In the genomic region with DNA sequence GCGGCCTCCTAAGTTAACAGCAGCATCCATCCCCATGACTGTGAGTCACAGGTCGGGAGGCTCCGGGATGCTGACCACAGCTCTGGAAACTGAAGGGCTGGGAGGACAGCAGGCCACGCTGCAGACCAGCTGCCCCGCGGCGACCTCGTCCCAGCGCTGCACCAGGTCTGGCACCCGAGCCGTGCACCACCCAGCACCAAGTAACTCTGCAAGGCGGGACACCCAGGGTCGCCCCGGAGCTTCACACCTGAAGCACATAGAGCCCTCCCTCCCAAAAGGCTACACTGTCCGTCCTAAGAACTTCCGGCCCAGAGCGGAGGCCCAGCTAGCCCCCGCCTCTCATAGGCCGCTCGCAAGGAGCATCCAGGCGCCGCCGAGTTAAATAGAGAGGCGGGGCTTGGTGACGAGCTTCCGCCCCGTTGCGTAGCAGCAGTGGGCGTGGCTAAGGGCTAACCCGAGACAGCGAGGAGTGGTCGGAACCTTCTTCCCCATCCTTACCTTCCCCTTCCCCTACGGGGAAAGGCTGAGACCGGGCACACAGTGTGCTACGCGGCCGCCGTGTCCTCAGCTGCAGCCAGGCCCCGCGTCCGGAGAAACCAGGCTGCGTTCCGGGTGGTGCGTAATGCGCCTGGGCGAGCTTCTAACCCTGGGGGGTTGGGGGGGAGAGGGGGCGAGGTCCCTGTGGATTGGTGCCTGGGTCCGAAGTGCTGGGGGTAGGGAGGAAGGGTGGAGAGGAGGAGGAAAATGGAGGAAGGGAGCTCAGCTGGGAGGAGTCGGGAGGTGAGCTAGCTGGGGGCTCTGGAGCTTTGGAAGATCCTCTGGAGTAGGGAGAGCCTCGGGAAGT, we compare ENCODE assay signal across 8 mouse cellular contexts. TPM values are rescaled to one million over a fixed set of nuclear protein-coding genes. Genes with fewer than 3 reads are reported as not detected.
DNase-seq lines count a peak whose midpoint lies in the region; ATAC-seq and TF ChIP-seq lines count a peak whose summit lies in the region.

A gene (minus strand): TSS at position 282 of the 844 bp plus-strand sequence.
A gene (plus strand): TSS at position 447 of the 844 bp plus-strand sequence.

- H3K4me2 ChIP-seq in heart, embryonic 11.5 days = peak within 1 kb of the TSS; percentile 98
- H3K4me2 ChIP-seq in kidney, embryonic 16.5 days (replicated peaks; ENCODE audit: low read depth, low read length) = peak within 1 kb of the TSS; percentile 94
- peak within 1 kb of the TSS; percentile 99 for H3K4me2 ChIP-seq in myocyte (ENCODE audit: low read depth)

- H3K9me3 ChIP-seq in erythroblast, embryonic 14.5 days (ENCODE audit: control insufficient read depth, low read length) = no peaks in the 10 kb centered on the region
- H3K9me3 ChIP-seq in heart, embryonic 11.5 days (replicated peaks; ENCODE audit: control insufficient read depth, low read length) = no peaks in the 10 kb centered on the region
- no peaks in the 10 kb centered on the region for H3K9me3 ChIP-seq in kidney, embryonic 16.5 days (ENCODE audit: low read length)

- no peak for TF ChIP-seq CTCF in C2C12 (IDR thresholded peaks at IDR 0.05; ENCODE audit: control insufficient read depth, insufficient read depth, insufficient read length)
- no peak for TF ChIP-seq CTCF in brain, embryonic 14.5 days (IDR thresholded peaks at IDR 0.05; ENCODE audit: borderline replicate concordance, extremely low read depth, insufficient read depth, insufficient read length)
- no peak for TF ChIP-seq CTCF in liver, adult 2 months (IDR thresholded peaks at IDR 0.05; ENCODE audit: low read depth, low read length)

- H3K27ac ChIP-seq in heart, embryonic 11.5 days (ENCODE audit: low read depth, low read length) = peak within 1 kb of the TSS; percentile 86
- peak within 1 kb of the TSS; percentile 98 for H3K27ac ChIP-seq in kidney, embryonic 16.5 days (ENCODE audit: low read length)
- peak within 1 kb of the TSS; percentile 78 for H3K27ac ChIP-seq in liver, adult 2 months (replicated peaks; ENCODE audit: insufficient read depth, low read depth, low read length)

- H3K4me3 ChIP-seq in C2C12 (ENCODE audit: insufficient read depth, poor library complexity, severe bottlenecking) (peak within 1 kb of the TSS; percentile 98), myocyte (peak within 1 kb of the TSS; percentile 96)
- peak within 1 kb of the TSS; percentile 91 for H3K4me3 ChIP-seq in erythroblast, embryonic 14.5 days (replicated peaks)
- H3K4me3 ChIP-seq in heart, embryonic 11.5 days (ENCODE audit: low read depth, low read length) = peak within 1 kb of the TSS; percentile 93
- peak within 1 kb of the TSS; percentile 99 for H3K4me3 ChIP-seq in kidney, embryonic 16.5 days (ENCODE audit: low read length)
- H3K4me3 ChIP-seq in liver, adult 2 months (ENCODE audit: insufficient read depth, low read depth, low read length) = peak within 1 kb of the TSS; percentile 87

- peak; percentile 90 for ATAC-seq in heart, embryonic 11.5 days (replicated peaks; ENCODE audit: insufficient number of reproducible peaks, low FRiP score, low TSS enrichment)
- peak; percentile 94 for ATAC-seq in kidney, embryonic 16.5 days (ENCODE audit: low FRiP score, low TSS enrichment)

- peak; percentile 48; the same call in 1 of the 2 replicates for TF ChIP-seq POLR2A in brain, embryonic 14.5 days (IDR thresholded peaks at IDR 0.05; ENCODE audit: borderline replicate concordance, extremely low read depth, insufficient read depth, insufficient read length, poor library complexity, severe bottlenecking)
- TF ChIP-seq POLR2A in liver, adult 2 months (IDR thresholded peaks at IDR 0.05; ENCODE audit: extremely low read depth, insufficient read depth, low read length) = peak; percentile 41
- TF ChIP-seq POLR2A in myocyte (IDR thresholded peaks at IDR 0.05; ENCODE audit: insufficient read length, low read depth) = peak; percentile 56

- H3K4me1 ChIP-seq in erythroblast, embryonic 14.5 days (ENCODE audit: control insufficient read depth) = peaks cover 60% of the 10 kb centered on the region
- H3K4me1 ChIP-seq in heart, embryonic 11.5 days (ENCODE audit: control insufficient read depth, insufficient read depth, low read length) = peaks cover 31% of the 10 kb centered on the region
- peaks cover 32% of the 10 kb centered on the region for H3K4me1 ChIP-seq in kidney, embryonic 16.5 days (ENCODE audit: insufficient read depth, low read length)
- peaks cover 15% of the 10 kb centered on the region for H3K4me1 ChIP-seq in liver, adult 2 months (ENCODE audit: control insufficient read depth, insufficient read depth, low read length)

- WGBS in heart, embryonic 11.5 days (ENCODE audit: insufficient replicate concordance) = under 1% methylated on average over 50 of the region's 50 CpGs
- WGBS in kidney, embryonic 16.5 days = 0% methylated on average over 50 of the region's 50 CpGs
- WGBS in liver, adult 2 months = under 1% methylated on average over 49 of the region's 50 CpGs

- peak within 1 kb of the TSS; percentile 81 for H3ac ChIP-seq in C2C12 (ENCODE audit: control insufficient read depth, insufficient read length, low read depth)
- H3ac ChIP-seq in myocyte (ENCODE audit: control insufficient read depth, insufficient read length) = peak within 1 kb of the TSS; percentile 64

- peaks cover 44% of the 10 kb centered on the region for H3K36me3 ChIP-seq in C2C12 (ENCODE audit: control insufficient read depth, insufficient read depth)
- H3K36me3 ChIP-seq in erythroblast, embryonic 14.5 days (ENCODE audit: control insufficient read depth) = peaks cover 28% of the 10 kb centered on the region
- H3K36me3 ChIP-seq in heart, embryonic 11.5 days (ENCODE audit: control insufficient read depth, insufficient read depth, low read length) = peaks cover 5% of the 10 kb centered on the region; the same call in 1 of the 2 replicates
- peaks cover 17% of the 10 kb centered on the region for H3K36me3 ChIP-seq in kidney, embryonic 16.5 days (ENCODE audit: insufficient read depth, low read length)
- H3K36me3 ChIP-seq in liver, adult 2 months (ENCODE audit: control insufficient read depth, insufficient read depth, low read length) = peaks cover 4% of the 10 kb centered on the region; the same call in 1 of the 2 replicates
- H3K36me3 ChIP-seq in myocyte (ENCODE audit: control insufficient read depth, insufficient read depth) = peaks cover 24% of the 10 kb centered on the region
- peaks cover 8% of the 10 kb centered on the region for H3K36me3 ChIP-seq in splenic B cell, adult 2 months (ENCODE audit: control insufficient read depth, insufficient read depth, low read length, poor library complexity, severe bottlenecking)

- H3K9ac ChIP-seq in heart, embryonic 11.5 days (ENCODE audit: low read depth, low read length) = peak within 1 kb of the TSS; percentile 91
- peak within 1 kb of the TSS; percentile 93 for H3K9ac ChIP-seq in kidney, embryonic 16.5 days (replicated peaks; ENCODE audit: low read length)
- H3K9ac ChIP-seq in liver, adult 2 months (ENCODE audit: low read depth, low read length) = peak within 1 kb of the TSS; percentile 88

- peak; percentile 99 for DNase-seq in brain, embryonic 14.5 days (ENCODE audit: low read depth)
- DNase-seq in liver, adult 2 months (ENCODE audit: extremely low read depth, low read depth, low spot score) = peak; percentile 81
- peak; percentile 96 for DNase-seq in splenic B cell, adult 2 months (ENCODE audit: low read depth, low spot score)

- H3K79me2 ChIP-seq in C2C12 (ENCODE audit: control insufficient read depth, insufficient read depth) (peaks cover 72% of the 10 kb centered on the region), myocyte (ENCODE audit: control insufficient read depth, insufficient read depth) (peaks cover 39% of the 10 kb centered on the region)
- peaks cover 7% of the 10 kb centered on the region; the same call in 1 of the 2 replicates for H3K79me2 ChIP-seq in liver, adult 2 months (ENCODE audit: control insufficient read depth, insufficient read depth, low read length)

- H3K79me3 ChIP-seq in C2C12 (ENCODE audit: low read depth) = peaks cover 41% of the 10 kb centered on the region

- no peaks in the 10 kb centered on the region for H3K27me3 ChIP-seq in C2C12 (ENCODE audit: control insufficient read depth, insufficient read depth, insufficient read length)
- no peaks in the 10 kb centered on the region for H3K27me3 ChIP-seq in erythroblast, embryonic 14.5 days (ENCODE audit: control insufficient read depth)
- H3K27me3 ChIP-seq in heart, embryonic 11.5 days (ENCODE audit: control insufficient read depth, insufficient read depth, low read length) = no peaks in the 10 kb centered on the region
- no peaks in the 10 kb centered on the region for H3K27me3 ChIP-seq in kidney, embryonic 16.5 days (ENCODE audit: insufficient read depth, low read length)
- H3K27me3 ChIP-seq in liver, adult 2 months (ENCODE audit: control insufficient read depth, insufficient read depth, low read length) = no peaks in the 10 kb centered on the region
- no peaks in the 10 kb centered on the region for H3K27me3 ChIP-seq in myocyte (ENCODE audit: control insufficient read depth, insufficient read depth, insufficient read length)
- no peaks in the 10 kb centered on the region for H3K27me3 ChIP-seq in splenic B cell, adult 2 months (ENCODE audit: control insufficient read depth, insufficient read depth, low read length, poor library complexity, severe bottlenecking)

TF ChIP-seq in C2C12, 6 proteins besides CTCF, POLR2A, EP300 and RAD21 (continues in another document):
- no peak for TF ChIP-seq USF1 (IDR thresholded peaks at IDR 0.05; ENCODE audit: low read depth)
- peak; percentile 40 for TF ChIP-seq MYOD1 (IDR thresholded peaks at IDR 0.05; ENCODE audit: control insufficient read depth, insufficient read length, low read depth)

TF ChIP-seq in myocyte, 11 proteins besides CTCF, POLR2A, EP300 and RAD21 (continues in another document):
- peak; percentile 22 for TF ChIP-seq TCF3 (IDR thresholded peaks at IDR 0.05; ENCODE audit: insufficient read length, low read depth)

RNA-seq across cellular contexts. Expression of the first gene that starts in this region (rescaled TPM):
- polyA plus RNA-seq in C2C12 (2012; fragmentation: generic; extraction: Trizol) (93.0 TPM), myocyte (2012; fragmentation: generic; extraction: Trizol) (115 TPM)
- 96.8 and 102 TPM in 2 replicates for polyA plus RNA-seq in brain, embryonic 14.5 days (2012; rRNA removed)
- 32.3 and 34.1 TPM in 2 replicates for polyA plus RNA-seq in erythroblast, embryonic 14.5 days (2012)
- 61.6 and 70.8 TPM in 2 replicates for polyA plus RNA-seq in heart, embryonic 11.5 days (2014; fragmentation: Nextera tagmentation; extraction: Ambion mirVana)
- polyA plus RNA-seq in kidney, embryonic 16.5 days (2015; fragmentation: Nextera tagmentation; extraction: Ambion mirVana) = 81.7 and 94.8 TPM in 2 replicates
- total RNA-seq in liver, adult 2 months (2014; rRNA removed) = 12.9 and 17.0 TPM in 2 replicates
- polyA plus RNA-seq in liver, adult 2 months (2012; rRNA removed) = 22.3 and 27.9 TPM in 2 replicates

RNA-seq across cellular contexts. Expression of the second gene that starts in this region (rescaled TPM):
- 34.0 TPM for polyA plus RNA-seq in C2C12 (2012; fragmentation: generic; extraction: Trizol)
- polyA plus RNA-seq in brain, embryonic 14.5 days (2012; rRNA removed) = 73.9 and 76.9 TPM in 2 replicates
- 0.37 and 0.48 TPM in 2 replicates for polyA plus RNA-seq in erythroblast, embryonic 14.5 days (2012)
- polyA plus RNA-seq in heart, embryonic 11.5 days (2014; fragmentation: Nextera tagmentation; extraction: Ambion mirVana) = 24.5 and 24.8 TPM in 2 replicates
- polyA plus RNA-seq in kidney, embryonic 16.5 days (2015; fragmentation: Nextera tagmentation; extraction: Ambion mirVana) = 52.5 and 52.6 TPM in 2 replicates
- total RNA-seq in liver, adult 2 months (2014; rRNA removed) = 5.1 and 6.6 TPM in 2 replicates
- 5.9 TPM in 2 replicates for polyA plus RNA-seq in liver, adult 2 months (2012; rRNA removed)
- 35.2 TPM for polyA plus RNA-seq in myocyte (2012; fragmentation: generic; extraction: Trizol)

Comparison
In these comparisons a context has a peak if more than half of its experiments do, and no peak if none do; other contexts are left out.
1. Peak in every context shown above with its lines: DNase-seq, ATAC-seq, H3K4me3 ChIP-seq and H3K27ac ChIP-seq.